Mouse (Mus musculus) heart, postnatal 25 days (tissue): Measurements from ENCODE around the gene Clmp. TPM values are rescaled to one million over a fixed set of nuclear protein-coding genes. Genes with fewer than 3 reads are reported as not detected.
"Not testable (repeated sequence)": the region's sequence is repeated elsewhere in the genome, so short reads cannot be mapped to it uniquely, and the experiment has no call there.

Experiments
- DNase-seq: peaks from one replicate; pipeline ENCODE4 v3.0.0; 2022; ENCODE audit warnings: low spot score
- intact Hi-C: fragments of 180-260 bp; cut with DNase I; formaldehyde crosslinking; loops from one replicate; pipeline ENCODE4 v1.15.1; 2025
- total RNA-seq, 2 experiments: library from RNA; stranded (reverse); gene quantifications; 2 replicates each; pipeline ENCODE4 v1.2.3; 2021

Clmp gene
- total RNA-seq, 2 experiments from 2014 or later, result 3.4 to 7.0 TPM

DNA sequence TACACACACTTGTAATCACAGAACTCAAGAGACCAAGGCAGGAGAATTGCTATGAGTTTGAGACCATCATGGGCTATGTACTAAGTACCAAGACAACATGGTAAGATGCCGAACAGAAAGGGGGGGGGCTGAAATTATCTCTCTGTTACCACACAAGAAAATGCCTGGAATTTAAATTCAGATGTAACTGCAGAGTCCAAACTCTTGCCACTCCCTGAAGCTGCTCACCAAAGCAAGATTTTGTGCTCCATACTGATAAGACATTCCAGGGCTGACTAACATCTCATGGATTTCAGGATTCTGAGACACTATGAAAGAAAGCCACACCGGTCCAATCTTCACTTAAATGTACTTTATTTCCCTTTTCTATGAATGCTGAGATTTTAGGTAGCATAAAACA, 109.8 kb downstream of the Clmp start:
- DNase-seq, result no peak
- intact Hi-C loops, result no loop called here

DNA sequence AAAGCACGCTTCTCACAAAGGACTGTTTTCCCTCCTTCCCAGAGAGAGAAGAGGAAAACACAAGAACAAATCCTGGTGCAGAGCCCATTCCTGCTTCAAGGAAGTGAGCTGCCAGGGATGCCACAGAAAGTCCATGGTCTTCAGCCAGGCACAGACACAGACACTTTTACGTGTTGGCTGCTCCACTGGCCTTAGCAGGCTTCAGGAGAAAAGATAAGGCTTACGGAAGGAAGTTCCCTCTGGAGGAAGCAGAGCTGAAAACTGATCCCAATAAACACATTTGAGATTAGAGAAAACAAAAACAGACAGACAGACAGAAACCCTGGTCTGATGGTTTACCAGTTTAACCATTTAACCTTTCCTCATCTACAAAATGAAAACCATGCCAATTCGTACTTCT, 110.3 kb downstream of the Clmp start:
- DNase-seq, result no peak
- intact Hi-C loops, result no loop called here

DNA sequence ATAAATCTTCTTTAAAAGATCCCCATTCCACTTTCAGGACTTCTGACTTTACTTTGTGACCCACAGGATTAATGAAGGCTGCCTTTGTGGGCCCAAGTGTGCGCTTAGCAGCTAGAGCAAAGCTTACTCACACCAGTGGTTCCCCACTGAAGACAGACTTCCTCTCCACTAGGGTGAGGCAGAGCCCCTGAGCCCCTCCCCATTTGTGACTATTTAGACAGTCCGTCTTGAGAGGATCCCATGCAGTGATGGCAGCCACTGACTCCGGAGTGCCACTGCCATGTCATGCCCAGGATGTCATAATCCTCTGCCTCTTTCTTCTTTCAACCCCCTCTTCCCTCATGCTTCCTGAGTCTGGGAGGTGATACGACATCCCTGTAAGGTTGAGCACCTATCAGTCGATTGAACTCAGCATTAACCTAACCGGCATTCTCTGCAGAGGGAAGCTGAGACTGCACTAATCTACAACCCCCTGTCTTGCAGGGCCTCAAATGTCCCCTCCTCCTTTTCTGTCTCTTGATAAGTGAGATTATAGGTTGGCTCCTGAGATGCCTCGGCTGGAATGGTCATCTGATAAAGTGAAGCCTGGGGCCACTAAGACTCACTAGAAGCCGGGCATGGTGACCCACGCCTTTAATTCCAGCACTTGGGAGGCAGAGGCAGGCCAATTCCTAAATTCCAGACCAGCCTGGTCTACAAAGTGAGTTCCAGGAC, 112.6 kb downstream of the Clmp start:
- intact Hi-C loops, result loop anchor here (2.0 kb wide), 1 partner anchor 14 kb away; no protein-coding TSS in a partner anchor
- no peak for DNase-seq

DNA sequence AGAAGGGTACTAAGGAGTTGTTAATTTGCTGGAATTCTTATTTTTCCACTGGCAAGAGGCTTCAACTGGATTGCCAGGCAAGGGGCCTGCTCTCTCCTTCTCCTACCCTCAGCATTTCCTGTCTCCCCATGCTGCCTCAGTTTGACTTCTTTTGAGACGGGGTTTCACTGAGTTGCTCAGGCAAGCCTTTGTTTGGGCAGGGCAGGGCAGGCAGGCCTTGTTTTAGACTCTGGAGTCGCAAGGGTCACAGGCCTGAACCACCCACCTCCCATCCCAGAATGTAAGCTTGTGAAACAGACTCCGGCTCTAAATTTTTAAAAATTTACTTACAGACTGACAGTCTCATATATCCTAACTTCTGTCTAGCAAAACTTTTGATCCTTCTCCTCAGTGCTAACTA, 113.3 kb downstream of the Clmp start:
- DNase-seq, result no peak
- intact Hi-C loops, result loop anchor here (2.0 kb wide), 1 partner anchor 14 kb away; no protein-coding TSS in a partner anchor

DNA sequence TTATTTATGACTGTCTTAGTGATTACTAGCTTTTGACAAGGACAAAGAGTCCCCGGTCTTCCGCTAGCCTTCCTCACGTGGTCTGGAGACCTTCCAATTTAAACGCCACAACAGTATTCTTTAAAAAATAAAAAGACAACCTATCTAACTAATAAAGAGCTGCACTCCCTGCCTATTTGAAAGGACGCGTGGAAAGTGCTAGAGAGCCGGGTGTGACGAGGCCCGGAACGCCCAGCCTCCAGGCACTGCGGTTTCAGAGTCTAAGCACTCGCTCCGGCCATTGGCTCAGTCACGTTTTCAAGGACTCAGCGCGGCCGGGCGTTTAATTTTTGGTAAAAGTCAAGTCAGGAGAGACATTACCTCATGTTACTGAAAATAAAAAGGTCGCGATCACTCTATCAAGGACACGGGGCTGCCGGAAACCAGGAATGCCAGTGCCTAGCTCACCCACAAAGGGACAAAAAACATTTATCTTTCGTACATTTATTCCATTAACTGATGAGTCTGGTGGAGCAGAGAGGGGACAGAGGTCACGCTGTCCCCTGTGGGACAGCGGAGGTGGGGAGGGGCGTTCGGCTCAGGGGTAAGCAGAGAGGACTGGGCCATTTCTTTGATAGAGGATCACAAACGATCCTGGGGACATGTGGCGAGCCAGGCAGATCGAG, 114.2 kb downstream of the Clmp start:
- peak; percentile 71 for DNase-seq
- intact Hi-C loops, result loop anchor here (2.0 kb wide), 1 partner anchor 15 kb away; no protein-coding TSS in a partner anchor

DNA sequence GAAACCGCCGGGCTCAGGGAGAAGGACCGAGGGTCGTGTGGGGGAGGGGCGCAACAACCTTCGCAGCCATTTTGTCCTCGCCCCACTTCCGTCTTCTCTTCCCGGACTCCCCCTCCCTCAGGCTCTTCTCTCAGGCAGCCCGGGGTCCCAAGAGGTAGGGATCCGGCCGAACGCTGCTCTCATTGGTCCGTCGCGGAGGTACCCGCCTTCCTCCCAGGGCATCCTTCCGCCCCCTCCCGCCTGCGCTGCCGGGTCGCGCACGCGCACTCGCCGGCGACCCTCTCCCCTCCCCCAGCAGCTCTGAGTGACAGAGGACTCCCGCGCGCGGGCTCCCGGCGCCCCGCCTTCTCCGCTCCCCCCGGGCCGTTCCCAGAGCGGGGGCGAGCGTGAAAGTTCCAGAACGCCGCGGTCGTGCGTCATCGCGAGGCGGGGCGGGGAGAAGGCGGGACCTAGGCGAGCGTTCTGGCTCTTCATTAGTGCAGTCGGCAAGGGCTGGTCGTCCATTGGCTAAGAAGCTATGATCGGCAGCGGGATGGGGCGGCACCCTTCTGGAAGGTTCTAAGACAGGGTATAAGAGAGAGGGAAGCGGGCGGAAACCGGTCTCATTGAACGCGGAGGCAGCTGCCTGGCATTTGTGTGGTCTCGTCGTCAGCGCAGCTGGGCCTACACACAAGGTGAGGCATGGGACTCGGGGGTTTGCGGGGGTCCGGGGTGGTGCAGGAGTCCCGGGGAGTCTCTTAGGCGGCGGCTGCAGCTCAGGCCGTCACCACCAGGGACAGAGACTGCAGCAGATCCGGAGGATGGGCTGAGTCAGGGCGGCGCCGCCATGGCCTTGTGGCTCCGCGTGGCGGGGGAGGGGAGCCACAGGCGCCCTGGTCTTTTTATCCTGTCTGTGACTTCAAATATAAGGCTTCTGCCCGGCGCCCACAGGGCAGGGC, 115.2 kb downstream of the Clmp start, which contains the start of gene Hspa8:
Gene Hspa8, plus strand, starts transcription at position 310 of the 938 bp plus-strand sequence.
- intact Hi-C loops, result no loop called here
- peak; percentile 100 for DNase-seq

DNA sequence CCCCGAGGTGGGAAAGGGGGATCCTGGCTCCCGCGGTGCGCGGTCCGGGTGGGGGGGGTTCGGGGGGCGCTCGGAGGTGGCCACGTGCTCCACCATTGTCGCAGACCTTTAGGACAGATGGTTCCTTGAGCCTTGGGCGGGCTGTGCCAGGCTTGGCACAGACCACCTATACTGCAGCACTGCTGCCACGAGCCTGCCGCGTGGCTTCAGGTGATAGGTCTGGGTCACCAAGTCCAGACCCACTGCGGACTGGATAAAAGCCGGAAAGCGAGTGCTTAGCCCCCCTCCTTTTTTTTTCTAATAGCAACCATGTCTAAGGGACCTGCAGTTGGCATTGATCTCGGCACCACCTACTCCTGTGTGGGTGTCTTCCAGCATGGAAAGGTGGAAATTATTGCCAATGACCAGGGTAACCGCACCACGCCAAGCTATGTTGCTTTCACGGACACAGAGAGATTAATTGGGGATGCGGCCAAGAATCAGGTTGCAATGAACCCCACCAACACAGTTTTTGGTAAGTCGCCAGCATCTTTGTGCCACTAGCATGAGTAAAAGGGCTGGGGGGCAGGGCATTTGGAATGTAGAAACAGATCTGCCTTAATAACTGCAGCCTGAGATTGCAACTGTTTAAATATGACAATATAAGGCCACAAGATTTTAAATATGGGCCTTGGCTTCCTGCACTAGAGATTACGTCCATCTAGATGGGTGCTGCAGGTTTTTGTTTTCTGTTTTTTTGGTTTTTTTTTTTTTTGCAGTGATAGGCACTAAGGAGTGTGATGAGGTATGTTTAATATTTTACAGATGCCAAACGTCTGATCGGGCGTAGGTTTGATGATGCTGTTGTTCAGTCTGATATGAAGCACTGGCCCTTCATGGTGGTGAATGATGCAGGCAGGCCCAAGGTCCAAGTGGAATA, 116.1 kb downstream of the Clmp start:
- DNase-seq, intact Hi-C loops: not testable (repeated sequence)

DNA sequence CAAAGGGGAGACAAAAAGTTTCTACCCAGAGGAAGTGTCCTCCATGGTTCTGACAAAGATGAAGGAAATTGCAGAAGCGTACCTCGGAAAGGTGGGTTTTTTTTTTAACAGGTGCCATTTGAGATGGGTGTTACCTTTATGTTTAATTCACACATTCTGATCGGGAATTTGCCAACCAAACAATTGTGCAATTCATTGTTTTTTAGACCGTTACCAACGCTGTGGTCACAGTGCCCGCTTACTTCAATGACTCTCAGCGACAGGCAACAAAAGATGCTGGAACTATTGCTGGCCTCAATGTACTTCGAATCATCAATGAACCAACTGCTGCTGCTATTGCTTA, 116.7 kb downstream of the Clmp start:
- intact Hi-C loops, DNase-seq: not testable (repeated sequence)

DNA sequence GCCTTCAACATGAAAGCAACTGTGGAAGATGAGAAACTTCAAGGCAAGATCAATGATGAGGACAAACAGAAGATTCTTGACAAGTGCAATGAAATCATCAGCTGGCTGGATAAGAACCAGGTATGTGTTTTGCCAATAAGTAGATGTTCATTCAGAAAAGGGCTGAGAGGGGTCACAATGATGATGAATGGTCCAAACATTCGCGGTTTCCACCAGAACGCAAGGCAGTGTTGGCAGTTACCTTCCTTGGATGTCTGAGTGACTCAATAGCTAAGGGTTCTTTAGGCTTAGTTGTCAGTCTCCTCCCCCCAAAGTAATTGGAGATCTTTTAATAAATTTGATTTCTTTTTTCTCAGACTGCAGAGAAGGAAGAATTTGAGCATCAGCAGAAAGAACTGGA, 118.8 kb downstream of the Clmp start:
- intact Hi-C loops, result not testable (repeated sequence)

DNA sequence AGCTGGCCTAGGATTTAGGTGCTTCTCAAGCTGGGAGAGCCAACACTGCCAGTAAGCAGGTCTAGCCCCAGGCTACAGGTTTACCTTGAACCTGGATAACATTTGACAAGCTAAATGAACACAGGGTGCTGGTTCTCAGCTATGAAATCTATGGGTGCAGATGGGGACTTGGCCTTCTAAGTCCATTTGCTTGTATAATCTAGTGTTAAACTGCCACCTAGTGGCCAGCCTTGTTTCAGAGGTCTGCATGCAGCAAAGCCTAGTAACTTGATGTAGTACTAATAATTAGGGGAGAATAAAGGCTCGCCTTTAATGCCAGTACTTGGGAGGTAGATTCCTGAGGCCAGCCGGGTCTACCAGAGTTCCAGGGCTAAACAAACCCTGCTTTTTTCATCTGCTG, 119.5 kb downstream of the Clmp start:
- intact Hi-C loops, result loop anchor here (1.0 kb wide), 1 partner anchor 49 kb away; no protein-coding TSS in a partner anchor
- DNase-seq, result no peak

More for the DNA sequence above, 118.8 kb downstream of the Clmp start:
- not testable (repeated sequence) for DNase-seq

DNA sequence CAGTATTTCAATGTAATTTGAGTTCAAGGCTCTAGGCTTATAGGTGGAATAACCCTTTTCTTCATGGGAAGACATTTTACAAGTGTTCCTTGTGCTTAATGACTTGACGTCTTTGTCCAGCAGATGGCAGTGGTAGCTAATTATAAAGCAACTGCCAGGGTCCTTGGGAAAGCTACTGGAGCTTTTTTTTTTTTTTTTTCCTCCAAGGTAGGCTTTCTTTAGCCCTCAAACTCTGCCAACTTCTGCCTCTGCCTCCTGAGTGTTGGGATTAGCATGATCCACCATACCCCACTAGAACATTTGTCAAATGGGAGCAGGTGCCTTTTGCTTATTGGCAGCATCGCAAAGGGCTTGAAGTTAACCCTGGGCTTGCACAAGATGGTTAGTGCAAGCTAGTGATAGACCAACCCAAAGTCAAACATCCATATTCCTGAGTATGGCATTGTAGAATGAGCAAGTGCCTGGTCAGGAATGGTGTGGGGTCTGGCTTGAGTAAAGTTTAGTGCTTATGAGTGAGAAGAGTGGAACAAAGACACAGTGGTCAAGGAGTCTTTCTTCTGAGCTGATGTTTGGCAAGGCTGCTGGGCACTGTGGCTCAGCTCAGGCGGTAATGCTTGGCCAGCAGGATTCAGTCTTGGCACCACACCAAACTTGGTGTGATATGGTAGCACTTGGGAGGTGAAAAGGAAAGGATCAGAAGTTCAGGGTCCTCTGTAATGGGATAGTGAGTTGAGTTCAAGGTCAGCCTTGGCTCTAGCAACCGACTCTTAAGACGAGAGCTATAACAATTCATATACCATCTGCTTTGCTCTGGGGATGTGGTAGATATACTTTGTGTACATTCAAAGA, 120.9 kb downstream of the Clmp start:
- no peak for DNase-seq
- intact Hi-C loops, result no loop called here

DNA sequence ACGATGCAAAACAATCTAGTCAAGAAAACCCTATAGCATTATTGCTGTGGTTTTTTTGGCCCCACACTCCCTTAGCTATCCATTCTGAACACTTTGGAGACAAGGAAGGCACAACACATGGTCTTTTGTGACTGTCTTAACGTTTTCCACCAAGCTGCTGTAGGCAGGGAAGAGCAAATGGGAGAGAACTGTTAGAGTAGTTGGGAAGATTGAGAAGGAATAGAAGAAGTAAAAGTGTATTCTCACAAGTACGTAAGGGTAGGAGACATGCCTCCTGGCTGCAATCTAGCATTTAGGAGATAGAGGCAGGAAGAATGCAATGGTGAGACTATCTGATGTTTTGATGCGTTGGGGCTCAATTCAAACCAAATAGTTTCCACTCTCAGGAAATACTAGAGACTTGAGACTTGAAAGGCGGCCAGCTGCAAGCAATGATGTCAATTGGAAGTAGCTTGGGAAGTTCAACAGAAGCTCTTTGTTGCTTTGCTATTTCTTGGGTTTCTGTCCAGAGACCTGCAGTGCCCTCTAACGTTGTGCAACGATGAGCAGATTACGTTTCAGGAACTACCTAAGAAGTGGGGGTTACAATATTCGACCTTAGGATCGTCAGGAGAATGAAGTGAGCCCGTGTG, 121.6 kb downstream of the Clmp start:
- DNase-seq, result peak; percentile 41
- intact Hi-C loops, result no loop called here

DNA sequence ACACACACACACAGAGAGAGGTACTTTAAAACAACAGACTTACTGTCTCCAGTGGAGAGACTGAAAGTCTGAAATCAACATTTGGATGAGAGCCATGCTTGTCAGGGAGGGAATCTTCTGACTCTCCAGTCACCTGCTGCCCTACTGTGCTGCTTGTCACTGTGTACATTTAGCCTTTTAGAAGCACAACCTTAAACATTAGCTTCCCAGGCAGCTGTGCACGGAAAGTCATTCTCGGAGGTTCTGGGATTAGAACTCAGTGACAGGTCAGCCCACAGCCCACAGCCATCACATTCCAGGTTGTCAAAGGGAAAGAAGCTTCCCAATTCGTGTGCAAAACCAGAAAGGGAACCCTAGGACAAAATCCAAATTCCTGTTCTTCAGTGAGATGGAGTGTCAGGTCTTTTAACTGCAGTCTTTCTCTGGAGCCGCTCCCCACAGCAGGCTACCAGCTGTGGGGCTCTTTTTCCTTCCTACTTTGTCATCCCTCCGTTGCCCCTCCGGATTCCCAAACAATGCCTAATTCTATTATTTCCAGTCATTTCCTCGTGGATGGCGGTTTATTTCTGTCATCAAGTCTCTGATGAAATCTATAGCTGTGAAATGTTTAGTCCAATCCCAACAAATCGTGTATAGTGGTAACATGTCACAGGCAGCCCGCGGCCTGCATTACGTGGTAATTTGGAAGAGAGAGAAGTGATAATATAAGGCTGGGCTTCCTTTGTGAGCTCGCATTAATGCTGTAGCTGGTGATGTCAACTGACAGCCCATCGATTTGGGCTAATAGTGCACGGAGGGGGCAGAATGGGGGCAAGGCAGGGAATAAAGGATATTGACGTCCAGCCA, 122.5 kb downstream of the Clmp start:
- DNase-seq, result no peak
- intact Hi-C loops, result no loop called here

DNA sequence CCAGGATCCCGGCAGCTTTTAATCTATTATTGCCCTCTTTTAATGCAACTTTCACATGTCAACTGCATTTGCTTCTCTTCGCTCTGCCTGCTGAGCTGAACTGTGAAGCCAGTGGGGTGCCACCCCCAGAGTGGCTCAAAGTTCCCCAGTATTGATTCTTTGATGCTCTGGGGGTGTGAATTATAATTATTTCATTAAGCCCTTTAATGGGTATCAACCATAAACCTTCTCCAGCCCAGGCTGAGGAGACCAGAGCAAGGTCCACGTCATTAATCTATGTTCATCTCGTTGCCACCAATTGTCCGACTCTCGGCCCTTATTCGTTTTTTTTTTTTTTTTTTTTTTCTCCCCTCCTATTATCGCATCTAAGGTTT, 123.1 kb downstream of the Clmp start:
- intact Hi-C loops, result no loop called here
- no peak for DNase-seq

DNA sequence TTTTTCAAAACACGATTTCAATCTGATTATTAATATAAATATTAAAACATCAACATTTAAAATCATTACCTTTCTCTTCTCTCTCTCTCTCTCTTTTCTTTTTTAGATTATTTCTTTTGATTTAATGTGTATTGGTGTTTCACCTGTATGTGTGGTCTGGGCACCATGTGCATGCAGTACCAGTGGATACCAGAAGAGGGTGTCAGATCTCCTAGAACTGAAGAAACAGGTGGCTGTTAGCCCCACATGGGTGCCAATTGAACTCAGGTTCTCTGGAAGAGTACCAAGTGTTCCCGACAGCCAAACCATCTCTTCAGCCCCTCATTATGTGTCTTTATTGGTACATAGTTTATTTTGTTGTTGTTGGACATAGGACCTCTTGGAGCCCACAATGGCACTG, 126.1 kb downstream of the Clmp start:
- intact Hi-C loops, result no loop called here
- DNase-seq, result no peak

DNA sequence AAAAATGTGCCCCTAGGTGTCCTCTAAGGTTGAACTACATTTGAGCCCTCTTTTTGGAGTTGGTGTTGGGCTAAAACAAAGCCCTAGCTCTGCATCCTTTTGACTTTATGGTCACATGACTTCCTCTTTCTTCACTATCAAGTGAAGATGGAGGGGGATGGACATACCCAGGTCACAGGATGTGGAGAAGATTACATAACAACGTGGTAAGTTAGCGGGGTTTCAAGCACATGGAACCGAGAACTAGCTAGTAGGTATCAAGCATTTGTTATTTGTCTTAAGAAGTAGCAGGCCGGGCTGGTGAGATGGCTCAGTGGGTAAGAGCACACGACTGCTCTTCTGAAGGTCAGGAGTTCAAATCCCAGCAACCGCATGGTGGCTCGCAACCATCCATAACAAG, 128.3 kb downstream of the Clmp start:
- no peak for DNase-seq
- intact Hi-C loops, result no loop called here

DNA sequence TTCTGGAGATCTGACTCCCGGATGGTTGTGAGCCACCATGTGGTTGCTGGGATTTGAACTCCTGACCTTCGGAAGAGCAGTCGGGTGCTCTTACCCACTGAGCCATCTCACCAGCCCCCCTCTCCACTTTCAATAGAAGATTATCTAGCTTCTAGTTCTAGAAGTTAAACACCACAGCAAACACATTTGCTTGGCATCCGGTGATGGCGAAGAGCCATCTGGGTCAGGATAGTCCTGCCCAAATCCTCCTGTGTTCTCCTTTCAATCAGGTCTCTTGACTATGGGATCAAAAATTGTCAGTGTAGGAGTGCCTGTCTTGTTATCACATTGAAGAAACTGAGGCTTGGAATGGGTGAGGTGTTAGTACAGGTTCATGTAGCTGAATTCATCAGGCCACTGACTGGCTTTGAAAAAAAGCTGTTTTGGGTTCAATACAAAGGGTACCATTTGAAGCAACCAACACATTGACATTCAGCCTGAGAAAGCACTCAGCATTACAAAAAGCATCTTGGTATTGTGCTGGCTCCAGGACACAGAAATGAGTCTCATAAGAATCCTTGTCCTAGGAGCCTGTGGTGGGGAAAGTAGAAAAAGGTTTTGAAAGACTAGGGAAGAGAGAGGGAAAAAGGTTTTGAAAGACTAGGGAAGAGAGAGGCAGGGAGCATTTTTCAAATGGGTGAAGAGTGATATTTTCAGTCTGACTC, 131.7 kb downstream of the Clmp start:
- no peak for DNase-seq
- intact Hi-C loops, result no loop called here
